Mouse (Mus musculus): Measurements from ENCODE around the gene Ablim2.

DNA sequence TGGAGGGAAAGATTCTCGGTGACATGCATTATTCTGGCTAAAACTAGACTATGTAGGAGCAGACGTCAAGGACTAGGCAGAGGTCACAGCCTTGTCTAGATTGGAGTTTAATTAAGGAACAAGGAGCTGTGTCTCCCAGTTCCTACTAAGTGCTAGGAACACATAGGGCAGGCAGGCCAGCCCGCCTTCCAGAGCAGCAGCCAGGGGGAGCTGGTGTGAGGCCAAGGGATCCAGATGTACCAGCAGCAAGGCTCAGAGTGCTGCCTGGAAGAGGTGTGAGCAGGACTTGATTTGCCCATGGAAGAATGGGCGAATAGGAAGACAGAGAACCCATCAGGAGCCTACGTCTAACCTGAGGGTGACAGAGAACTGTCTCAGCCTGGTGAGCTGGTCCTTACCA is 68.8 kb downstream of the Ablim2 start:
- no peak for TF ChIP-seq POLR2A (IDR thresholded peaks at IDR 0.05; ENCODE audit: extremely low read depth, insufficient read depth, low read length)
- 0 out of 2 replicates have a peak, but pooled peaks have one; percentile 13 for TF ChIP-seq CTCF (IDR thresholded peaks at IDR 0.05; ENCODE audit: extremely low read depth, insufficient read depth, low read length)
